Mouse (Mus musculus) neural tube, embryonic 13.5 days (tissue): Measurements from ENCODE around the gene St3gal3. TPM values are rescaled to one million over a fixed set of nuclear protein-coding genes. Genes with fewer than 3 reads are reported as not detected.

Experiments
- ATAC-seq: fragments of 200-750 bp; cut with Nextera tagmentation; 2 replicates; pipeline ENCODE4 v1.8.0; 2017; ENCODE audit warnings: low read depth, mild to moderate bottlenecking, moderate TSS enrichment, moderate library complexity
- H3K27ac ChIP-seq: fragments of 300-500 bp; sonication (generic); replicated peaks from 2 replicates; pipeline ENCODE4 v1.5.1; 2015; ENCODE audit warnings: moderate library complexity, mild to moderate bottlenecking, inconsistent platforms
- H3K27me3 ChIP-seq: fragments of 300-500 bp; sonication (generic); 2 replicates; pipeline ENCODE4 v1.6.1; 2015; ENCODE audit warnings: mild to moderate bottlenecking, inconsistent platforms
- H3K36me3 ChIP-seq: fragments of 300-500 bp; sonication (generic); 2 replicates; pipeline ENCODE4 v1.6.1; 2015; ENCODE audit warnings: mild to moderate bottlenecking, inconsistent platforms
- H3K4me1 ChIP-seq: fragments of 300-500 bp; sonication (generic); replicated peaks from 2 replicates; pipeline ENCODE4 v1.6.1; 2015; ENCODE audit warnings: inconsistent platforms
- H3K4me2 ChIP-seq: fragments of 300-500 bp; sonication (generic); 2 replicates; pipeline ENCODE4 v1.6.1; 2015; ENCODE audit warnings: inconsistent platforms, mild to moderate bottlenecking, moderate library complexity
- H3K4me3 ChIP-seq: fragments of 300-500 bp; sonication (generic); 2 replicates; pipeline ENCODE4 v1.5.1; 2015; ENCODE audit warnings: mild to moderate bottlenecking, inconsistent platforms
- H3K9ac ChIP-seq: fragments of 300-500 bp; sonication (generic); 2 replicates; pipeline ENCODE4 v1.6.1; 2015; ENCODE audit warnings: moderate library complexity, mild to moderate bottlenecking, inconsistent platforms
- H3K9me3 ChIP-seq: fragments of 300-500 bp; sonication (generic); 2 replicates; pipeline ENCODE4 v1.6.1; 2016; ENCODE audit warnings: inconsistent platforms
- WGBS: fragments of 180-500 bp; shearing (Covaris S2); methylation state at CpG from one replicate; pipeline ENCODE4 v1.1.7; 2015; 5-methylcytosine and 5-hydroxymethylcytosine counted together
- polyA plus RNA-seq: library from polyadenylated mRNA; unstranded; fragments of >200 nt; fragmentation: Nextera tagmentation; extraction: Ambion mirVana; gene quantifications from 2 replicates; pipeline ENCODE4 v1.2.1, GENCODE M21; 2015

Gene St3gal3
- polyA plus RNA-seq, 1 experiment from 2014 or later: 12.2 TPM

DNA sequence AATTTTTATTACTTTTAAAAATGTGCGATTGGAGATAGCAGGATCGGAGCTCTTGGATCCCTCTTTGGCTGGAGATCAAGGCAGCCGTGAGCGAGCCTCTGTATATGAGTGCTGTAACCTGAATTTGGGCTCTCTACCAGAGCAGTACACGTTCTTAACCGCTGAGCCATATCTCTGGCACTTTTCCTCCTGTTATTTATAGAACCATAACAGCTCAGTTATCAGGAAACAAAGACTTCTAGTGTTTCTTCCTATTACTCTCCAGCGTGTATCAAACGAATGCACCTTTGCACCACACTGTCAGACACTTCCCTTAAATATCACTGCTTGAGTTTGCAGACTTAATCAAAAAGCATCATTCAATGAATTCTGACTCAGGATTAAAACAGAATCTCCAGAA is 147.9 kb downstream of the St3gal3 start:
- ATAC-seq: no peak

DNA sequence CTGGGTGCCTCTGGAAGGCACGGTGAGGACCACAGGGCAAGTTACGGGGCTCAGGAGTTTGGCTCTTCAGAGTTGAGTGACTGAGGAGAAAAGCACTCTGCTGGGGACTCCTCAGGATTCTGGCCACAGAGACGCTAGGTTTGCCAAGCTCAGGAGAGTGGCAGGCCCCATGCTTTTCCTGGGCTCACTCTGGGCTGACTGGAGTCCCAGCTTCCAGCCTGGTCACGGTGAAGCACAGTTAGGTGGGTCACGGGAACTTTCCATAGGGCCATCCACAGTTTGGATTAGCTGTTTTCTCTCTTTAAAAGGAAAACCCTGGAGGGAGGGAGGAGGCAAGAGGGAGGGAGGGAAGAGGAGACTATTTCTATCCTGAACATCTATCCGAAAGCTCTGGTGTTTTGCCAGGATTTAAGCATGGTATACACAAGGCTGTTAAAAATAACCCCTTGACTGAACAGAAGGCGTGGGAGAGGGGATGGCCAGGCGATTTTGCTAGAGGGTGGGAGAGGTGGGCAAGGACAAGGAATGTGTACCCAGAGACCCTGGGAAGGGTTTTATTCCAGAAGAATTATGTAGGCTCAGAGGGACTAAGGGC is 149.6 kb downstream of the St3gal3 start:
- no peaks in the 10 kb centered on the region for H3K4me1 ChIP-seq

More for the DNA sequence above, 147.9 kb downstream of the St3gal3 start:
- Histone ChIP-seq H3K4me1 (no peaks in the 10 kb centered on the region), H3K9ac (no peak overlapping the region), H3K9me3 (no peaks in the 10 kb centered on the region), H3K36me3 (no peaks in the 10 kb centered on the region), H3K27ac (no peak overlapping the region), H3K27me3 (no peaks in the 10 kb centered on the region), H3K4me2 (no peak overlapping the region), H3K4me3 (no peak overlapping the region)
- 82% methylated on average over 8 of the region's 8 CpGs for WGBS

DNA sequence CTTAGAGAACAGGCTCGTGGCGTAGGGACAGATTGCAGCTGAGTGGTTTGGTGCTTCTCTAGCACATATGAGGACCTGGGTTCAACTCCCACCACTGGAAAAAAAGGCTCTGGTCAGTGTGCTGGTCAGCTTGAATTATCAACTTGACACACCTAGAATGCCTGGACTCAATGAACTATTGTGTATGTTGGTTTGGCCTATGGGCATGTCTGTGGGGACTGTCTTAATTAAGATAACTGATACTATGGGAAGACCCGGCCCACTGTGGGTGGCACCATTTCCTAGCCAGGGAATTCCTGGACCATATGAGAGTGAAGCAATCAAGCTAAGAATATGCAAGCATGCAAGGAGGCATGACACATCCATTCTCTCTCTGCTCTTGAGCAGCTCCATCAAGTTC is 150.5 kb downstream of the St3gal3 start:
- Histone ChIP-seq H3K4me2 (no peak overlapping the region), H3K36me3 (no peaks in the 10 kb centered on the region), H3K9ac (no peak overlapping the region), H3K4me1 (no peaks in the 10 kb centered on the region), H3K4me3 (no peak overlapping the region), H3K9me3 (no peaks in the 10 kb centered on the region), H3K27me3 (no peaks in the 10 kb centered on the region), H3K27ac (no peak overlapping the region)
- WGBS: 97% methylated on average over 3 of the region's 3 CpGs
- no peak for ATAC-seq

More for the DNA sequence above, 149.6 kb downstream of the St3gal3 start:
- H3K27me3 ChIP-seq: no peaks in the 10 kb centered on the region
- H3K4me2 ChIP-seq: no peak overlapping the region
- H3K4me3 ChIP-seq: no peak overlapping the region
- no peak overlapping the region for H3K9ac ChIP-seq
- WGBS: 82% methylated on average over 8 of the region's 8 CpGs
- H3K9me3 ChIP-seq: no peaks in the 10 kb centered on the region
- no peaks in the 10 kb centered on the region for H3K36me3 ChIP-seq
- ATAC-seq: 0 out of 2 replicates have a peak, but pooled peaks have one; percentile 43
- H3K27ac ChIP-seq: no peak overlapping the region

DNA sequence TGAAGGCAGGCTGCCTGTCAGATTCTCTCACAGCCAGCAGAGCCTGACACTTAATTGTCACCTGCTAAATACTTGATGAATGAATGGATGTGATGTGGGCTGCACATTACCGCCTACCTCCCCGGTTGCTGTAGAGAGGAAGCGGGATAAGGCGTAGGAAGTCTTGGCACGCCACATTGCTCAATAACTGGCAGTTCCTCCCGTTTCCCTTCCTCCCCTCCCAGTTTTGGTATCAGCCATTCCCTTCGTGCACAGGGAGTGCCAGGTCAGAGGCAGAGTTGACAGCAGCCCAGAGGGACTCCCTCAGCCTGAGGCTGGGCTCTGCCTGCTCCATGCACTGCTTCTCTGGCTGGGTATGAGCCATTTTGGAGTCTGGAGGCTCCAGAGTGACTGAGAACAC is 152.0 kb downstream of the St3gal3 start:
- no peak overlapping the region for H3K9ac ChIP-seq
- no peaks in the 10 kb centered on the region for H3K27me3 ChIP-seq
- no peaks in the 10 kb centered on the region for H3K4me1 ChIP-seq
- no peak overlapping the region for H3K4me3 ChIP-seq
- H3K4me2 ChIP-seq: no peak overlapping the region
- no peak overlapping the region for H3K27ac ChIP-seq
- no peaks in the 10 kb centered on the region for H3K36me3 ChIP-seq
- no peak for ATAC-seq
- WGBS: 76% methylated on average over 7 of the region's 7 CpGs
- no peaks in the 10 kb centered on the region for H3K9me3 ChIP-seq

DNA sequence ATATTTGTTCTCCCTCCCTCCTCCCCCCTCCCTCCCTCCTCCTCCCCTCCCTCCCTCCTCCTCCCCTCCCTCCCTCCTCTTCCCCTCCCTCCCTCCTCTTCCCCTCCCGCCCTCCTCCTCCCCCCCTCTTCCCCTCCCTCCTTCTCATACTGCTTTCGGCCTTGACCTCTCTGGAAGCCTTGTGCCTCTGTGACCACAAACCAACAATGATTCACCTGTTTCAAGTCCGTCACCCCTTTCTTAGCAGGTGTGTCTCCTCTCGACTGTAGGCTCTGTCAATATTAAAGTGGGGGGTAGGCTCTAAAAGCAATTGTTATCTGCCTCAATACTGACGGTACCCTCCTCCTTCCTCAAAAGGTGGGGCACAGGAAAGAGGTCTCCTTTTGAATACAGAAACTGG is 153.2 kb downstream of the St3gal3 start:
- Histone ChIP-seq H3K36me3 (no peaks in the 10 kb centered on the region), H3K9me3 (no peaks in the 10 kb centered on the region), H3K4me3 (no peak overlapping the region), H3K4me1 (no peaks in the 10 kb centered on the region), H3K4me2 (no peak overlapping the region), H3K9ac (no peak overlapping the region), H3K27ac (no peak overlapping the region), H3K27me3 (no peaks in the 10 kb centered on the region)
- ATAC-seq: no peak
- 72% methylated on average over 4 of the region's 5 CpGs for WGBS

DNA sequence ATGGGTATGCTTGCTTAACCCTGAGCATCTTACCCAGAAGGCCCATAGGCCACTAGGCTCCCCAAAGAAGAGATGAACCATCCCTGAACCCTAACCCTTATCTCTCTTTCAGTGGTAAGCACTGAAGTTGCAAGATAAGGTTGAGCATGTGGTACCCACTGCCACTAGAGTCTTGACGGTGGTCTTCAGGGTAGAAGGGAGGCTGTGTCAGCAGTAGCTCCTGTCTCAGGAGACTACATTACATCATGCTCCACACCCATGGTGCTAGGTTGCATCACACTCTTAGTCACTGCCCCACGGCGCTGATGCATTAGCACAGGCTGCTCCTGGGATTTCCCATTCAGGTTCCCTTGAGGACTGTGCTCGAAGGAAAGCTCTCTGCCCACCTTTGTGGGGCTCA is 154.6 kb downstream of the St3gal3 start:
- Histone ChIP-seq H3K9ac (no peak overlapping the region), H3K4me2 (no peak overlapping the region), H3K4me3 (no peak overlapping the region), H3K27me3 (no peaks in the 10 kb centered on the region), H3K4me1 (no peaks in the 10 kb centered on the region), H3K27ac (no peak overlapping the region), H3K36me3 (no peaks in the 10 kb centered on the region), H3K9me3 (no peaks in the 10 kb centered on the region)
- WGBS: 92% methylated on average over 4 of the region's 4 CpGs
- no peak for ATAC-seq

DNA sequence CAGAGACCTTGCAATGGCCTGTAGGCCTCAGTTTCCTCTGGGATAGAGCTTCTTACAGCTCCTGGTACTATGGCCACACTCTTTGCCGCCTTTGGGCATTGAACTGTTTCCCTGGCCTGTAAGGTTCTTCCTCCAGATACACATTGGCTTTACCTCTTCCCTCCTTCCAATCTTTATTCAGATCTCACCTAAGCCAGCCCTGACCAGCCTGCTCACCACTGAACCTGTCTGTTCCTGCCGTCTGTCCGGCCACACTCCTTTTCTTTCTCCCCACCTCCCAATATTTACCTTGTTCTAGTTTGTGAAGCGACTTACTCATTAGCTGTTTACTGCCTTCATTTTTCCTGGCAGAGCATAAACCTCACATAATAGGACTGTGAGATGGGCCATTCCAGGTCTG is 155.5 kb downstream of the St3gal3 start:
- ATAC-seq: no peak
- H3K4me1 ChIP-seq: no peaks in the 10 kb centered on the region
- H3K36me3 ChIP-seq: no peaks in the 10 kb centered on the region
- WGBS: 96% methylated on average over 4 of the region's 4 CpGs
- H3K4me3 ChIP-seq: no peak overlapping the region
- no peak overlapping the region for H3K27ac ChIP-seq
- no peak overlapping the region for H3K4me2 ChIP-seq
- no peak overlapping the region for H3K9ac ChIP-seq
- no peaks in the 10 kb centered on the region for H3K27me3 ChIP-seq
- H3K9me3 ChIP-seq: no peaks in the 10 kb centered on the region

DNA sequence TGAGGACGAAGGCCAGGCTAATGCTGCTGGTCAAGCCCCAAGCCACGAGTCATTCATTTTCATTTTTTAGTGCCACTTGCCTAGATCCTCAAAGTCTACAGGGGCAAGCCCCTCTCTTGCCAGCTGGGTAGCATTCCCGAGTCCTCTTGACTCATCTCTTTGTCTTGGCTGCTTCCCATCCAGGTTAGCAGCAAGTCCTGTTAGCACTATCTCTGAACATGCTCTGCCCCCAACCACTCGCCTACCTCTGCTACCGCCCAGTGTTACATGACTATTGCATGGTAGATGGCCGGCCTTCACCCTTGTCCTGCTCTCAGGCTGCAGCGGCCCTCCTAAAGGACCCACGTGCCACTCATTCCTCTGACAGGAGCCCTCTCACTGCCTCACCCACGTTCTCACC is 156.4 kb downstream of the St3gal3 start:
- Histone ChIP-seq H3K4me2 (no peak overlapping the region), H3K36me3 (no peaks in the 10 kb centered on the region), H3K9ac (no peak overlapping the region), H3K4me3 (no peak overlapping the region), H3K4me1 (no peaks in the 10 kb centered on the region), H3K27ac (no peak overlapping the region), H3K27me3 (no peaks in the 10 kb centered on the region), H3K9me3 (no peaks in the 10 kb centered on the region)
- 89% methylated on average over 9 of the region's 9 CpGs for WGBS
- no peak for ATAC-seq

DNA sequence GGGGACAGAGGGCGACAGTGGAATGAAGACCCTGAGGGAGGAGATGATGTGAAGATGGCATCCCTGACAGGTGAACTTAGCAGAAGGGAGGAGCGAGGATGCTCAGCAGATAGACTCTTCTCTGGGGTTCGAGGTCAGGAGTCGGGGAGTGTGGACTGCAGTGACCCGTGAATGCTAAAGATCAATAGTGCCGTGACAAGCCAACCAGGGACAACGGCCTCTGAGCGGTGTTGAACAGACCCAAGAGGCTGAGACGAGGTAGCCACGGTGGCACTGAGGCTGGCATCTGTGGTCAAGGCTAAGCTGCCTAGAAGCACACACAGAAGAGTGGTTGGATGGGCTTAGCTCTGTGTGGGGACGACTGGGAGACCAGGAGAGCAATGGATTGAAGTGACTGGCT is 156.9 kb downstream of the St3gal3 start:
- Histone ChIP-seq H3K9ac (no peak overlapping the region), H3K27ac (no peak overlapping the region), H3K36me3 (no peaks in the 10 kb centered on the region), H3K4me2 (no peak overlapping the region), H3K4me3 (no peak overlapping the region), H3K9me3 (no peaks in the 10 kb centered on the region), H3K27me3 (no peaks in the 10 kb centered on the region), H3K4me1 (no peaks in the 10 kb centered on the region)
- no peak for ATAC-seq
- 87% methylated on average over 11 of the region's 11 CpGs for WGBS

DNA sequence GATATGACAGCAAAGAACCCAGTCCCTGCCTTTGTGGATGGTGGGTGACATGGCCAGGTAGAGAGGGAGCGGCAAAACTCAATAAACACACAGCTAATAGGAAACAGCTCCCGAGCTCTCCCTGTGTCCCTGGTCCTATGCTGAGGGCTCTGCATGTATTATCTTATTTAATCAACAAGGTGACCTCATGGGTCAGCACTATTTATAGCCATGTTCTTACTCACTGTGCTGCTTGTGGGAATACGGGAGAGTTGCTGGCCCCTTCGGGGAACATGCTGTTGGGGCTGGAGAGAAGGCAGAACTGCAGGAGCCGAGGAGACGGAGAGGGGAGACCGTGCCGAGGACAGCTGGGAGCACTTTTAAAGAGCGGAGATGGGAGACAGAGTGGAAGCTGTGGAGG is 157.3 kb downstream of the St3gal3 start:
- ATAC-seq: no peak
- H3K4me3 ChIP-seq: no peak overlapping the region
- WGBS: 87% methylated on average over 9 of the region's 9 CpGs

DNA sequence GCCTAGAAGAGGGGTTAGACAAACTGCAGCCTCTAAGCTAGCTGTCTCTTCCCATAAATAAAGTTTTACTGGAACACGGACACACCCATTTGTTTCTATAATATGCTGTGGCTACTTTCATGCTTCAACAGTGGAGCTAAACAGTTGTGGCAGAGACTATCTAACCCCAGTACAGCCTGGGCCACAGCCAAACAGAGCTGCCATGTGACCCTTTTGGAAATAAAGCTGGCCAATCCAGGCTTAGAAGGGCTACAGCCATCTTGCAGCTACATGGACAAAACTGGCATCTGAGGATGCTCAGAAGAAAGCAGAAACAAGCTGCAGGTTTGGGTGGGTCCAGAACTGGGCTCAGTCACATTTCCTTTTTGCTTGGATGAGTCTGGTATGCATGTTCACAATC is 158.9 kb downstream of the St3gal3 start:
- Histone ChIP-seq H3K4me1 (no peaks in the 10 kb centered on the region), H3K4me3 (no peak overlapping the region), H3K36me3 (no peaks in the 10 kb centered on the region), H3K9ac (no peak overlapping the region), H3K9me3 (no peaks in the 10 kb centered on the region), H3K27ac (no peak overlapping the region), H3K27me3 (no peaks in the 10 kb centered on the region), H3K4me2 (no peak overlapping the region)
- 93% methylated on average over 1 of the region's 1 CpGs for WGBS
- no peak for ATAC-seq

More for the DNA sequence above, 157.3 kb downstream of the St3gal3 start:
- Histone ChIP-seq H3K4me1 (no peaks in the 10 kb centered on the region), H3K4me2 (no peak overlapping the region), H3K27me3 (no peaks in the 10 kb centered on the region), H3K9ac (no peak overlapping the region), H3K36me3 (no peaks in the 10 kb centered on the region), H3K9me3 (no peaks in the 10 kb centered on the region), H3K27ac (no peak overlapping the region)

DNA sequence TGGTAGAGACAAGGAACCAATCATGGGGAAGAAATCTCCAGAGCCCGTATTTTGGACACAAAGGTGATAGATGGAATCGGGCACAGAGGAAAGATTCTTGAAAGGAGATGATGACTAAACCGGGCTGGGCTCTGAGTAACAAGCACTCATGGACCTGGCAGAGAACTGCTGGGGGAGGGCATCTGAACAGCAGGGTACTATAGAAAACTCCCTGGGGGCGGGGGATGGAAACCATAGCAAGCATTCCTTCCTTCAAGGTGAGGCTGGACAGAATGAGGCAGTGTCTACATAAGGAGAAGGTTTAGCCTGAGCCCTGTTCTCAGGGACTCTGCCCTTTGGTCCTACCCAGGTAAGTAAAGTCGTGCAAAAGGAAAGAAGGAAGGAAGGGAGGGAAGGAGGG is 160.0 kb downstream of the St3gal3 start:
- ATAC-seq: no peak
- H3K9ac ChIP-seq: no peak overlapping the region
- H3K4me1 ChIP-seq: no peaks in the 10 kb centered on the region
- H3K36me3 ChIP-seq: no peaks in the 10 kb centered on the region
- no peak overlapping the region for H3K27ac ChIP-seq
- no peaks in the 10 kb centered on the region for H3K27me3 ChIP-seq
- no peaks in the 10 kb centered on the region for H3K9me3 ChIP-seq
- no peak overlapping the region for H3K4me3 ChIP-seq
- no peak overlapping the region for H3K4me2 ChIP-seq
- WGBS: 76% methylated on average over 5 of the region's 5 CpGs

DNA sequence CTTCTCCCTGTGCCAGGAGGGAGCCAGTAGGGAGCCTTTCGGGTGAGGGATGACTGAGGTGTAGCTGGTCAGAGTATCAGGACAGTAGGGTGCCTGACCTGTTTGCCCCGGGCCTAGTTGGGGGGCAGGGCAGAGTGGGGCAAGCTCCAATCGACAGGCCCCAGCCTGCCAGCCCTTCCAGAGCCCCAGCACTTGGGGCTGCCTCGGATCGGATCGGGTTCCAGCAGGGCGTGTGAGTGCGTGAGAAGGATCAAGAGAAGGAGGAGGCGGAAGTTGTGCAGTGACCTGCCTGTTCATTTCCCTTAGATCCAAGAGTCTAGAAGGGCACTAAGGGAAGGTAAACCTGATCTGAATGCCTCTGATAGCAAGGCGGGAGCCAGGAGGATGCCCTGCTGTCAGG is 161.7 kb downstream of the St3gal3 start:
- 69% methylated on average over 10 of the region's 10 CpGs for WGBS
- no peak for ATAC-seq
- H3K4me1 ChIP-seq: no peaks in the 10 kb centered on the region
- H3K9me3 ChIP-seq: no peaks in the 10 kb centered on the region
- no peak overlapping the region for H3K27ac ChIP-seq
- H3K4me2 ChIP-seq: no peak overlapping the region
- H3K27me3 ChIP-seq: no peaks in the 10 kb centered on the region
- H3K4me3 ChIP-seq: no peak overlapping the region
- H3K36me3 ChIP-seq: no peaks in the 10 kb centered on the region
- no peak overlapping the region for H3K9ac ChIP-seq
